Mouse (Mus musculus) hindbrain, postnatal 0 days (tissue): ENCODE data around the gene Gm340. TPM values are rescaled to one million over a fixed set of nuclear protein-coding genes. Genes with fewer than 3 reads are reported as not detected.

ENCODE experiments used
- ATAC-seq: fragments of 200-750 bp; cut with Nextera tagmentation; 2 replicates; pipeline ENCODE4 v1.8.0; 2017; ENCODE audit warnings: mild to moderate bottlenecking, moderate TSS enrichment, moderate library complexity
- DNase-seq: peaks from one replicate; pipeline ENCODE4 v3.0.0-alpha.2; 2015; ENCODE audit warnings: low spot score
- H3K27ac ChIP-seq: fragments of 300-500 bp; sonication (generic); 2 replicates; pipeline ENCODE4 v1.5.1; 2014; ENCODE audit warnings: mild to moderate bottlenecking
- H3K27me3 ChIP-seq: fragments of 300-500 bp; sonication (generic); 2 replicates; pipeline ENCODE4 v1.6.1; 2014; ENCODE audit warnings: low read length, mixed read lengths; ENCODE audit not compliant: insufficient read depth
- H3K36me3 ChIP-seq: fragments of 300-500 bp; sonication (generic); 2 replicates; pipeline ENCODE4 v1.6.1; 2014; ENCODE audit warnings: low read length, mixed read lengths; ENCODE audit not compliant: insufficient read depth
- H3K4me1 ChIP-seq: fragments of 300-500 bp; sonication (generic); 2 replicates; pipeline ENCODE4 v1.6.1; 2014; ENCODE audit warnings: antibody characterized with exemption, low read length, mixed read lengths; ENCODE audit not compliant: insufficient read depth
- H3K4me2 ChIP-seq: fragments of 300-500 bp; sonication (generic); 2 replicates; pipeline ENCODE4 v1.6.1; 2014; ENCODE audit warnings: low read depth, mild to moderate bottlenecking, low read length, moderate library complexity, mixed read lengths
- H3K4me3 ChIP-seq: fragments of 300-500 bp; sonication (generic); 2 replicates; pipeline ENCODE4 v1.5.1; 2014; ENCODE audit warnings: low read length
- H3K9ac ChIP-seq: fragments of 300-500 bp; sonication (generic); replicated peaks from 2 replicates; pipeline ENCODE4 v1.6.1; 2014; ENCODE audit warnings: mild to moderate bottlenecking, low read length, moderate library complexity, mixed read lengths
- H3K9me3 ChIP-seq: fragments of 300-500 bp; sonication (generic); 2 replicates; pipeline ENCODE4 v1.6.1; 2016; ENCODE audit warnings: low read length, mixed read lengths
- CTCF ChIP-seq: IDR thresholded peaks from 2 replicates; pipeline ENCODE4 v1.5.1; 2016; ENCODE audit warnings: antibody characterized with exemption, control low read depth, low read depth
- WGBS: fragments of 180-500 bp; shearing (Covaris S2); extraction: QIAGEN DNeasy Blood & Tissue Kit; methylation state at CpG from one replicate; pipeline ENCODE4 v1.1.7; 2014; 5-methylcytosine and 5-hydroxymethylcytosine counted together
- microRNA-seq, 2 experiments: library from miRNA; unstranded; fragments of <30 nt; microRNA quantifications; one replicate each; pipeline ENCODE4; 2016
- polyA plus RNA-seq: library from polyadenylated mRNA; unstranded; fragments of >200 nt; fragmentation: Nextera tagmentation; extraction: Ambion mirVana; gene quantifications from 2 replicates; pipeline ENCODE4 v1.2.1, GENCODE M21; 2015
- total RNA-seq: library from RNA; depleted of rRNA; stranded (reverse); fragments of >200 nt; gene quantifications from 2 replicates; pipeline ENCODE4 v1.2.3, GENCODE M21; 2014; rRNA removed

Gene Gm340
- total and polyA plus RNA-seq, 2 experiments from 2014 or later = 1.7 to 6.4 TPM

GRCm38 (mm10) chr19:41618771-41619385 is 36.7 kb downstream of the Gm340 start:
- Histone ChIP-seq H3K9me3 (no peaks in the 10 kb centered on the region), H3K4me3 (no peak overlapping the region), H3K27me3 (no peaks in the 10 kb centered on the region), H3K4me2 (no peak overlapping the region), H3K4me1 (no peaks in the 10 kb centered on the region), H3K27ac (no peak overlapping the region), H3K36me3 (no peaks in the 10 kb centered on the region), H3K9ac (no peak overlapping the region)
- DNase-seq (no peak), ATAC-seq (no peak)
- TF ChIP-seq CTCF = no peak
- WGBS = 55% methylated on average over 19 of the region's 19 CpGs

- no peak overlapping the region for H3K4me3 ChIP-seq
- no peak overlapping the region for H3K27ac ChIP-seq
- no peaks in the 10 kb centered on the region for H3K36me3 ChIP-seq
- H3K9me3 ChIP-seq = 0 out of 2 replicates have a peak, but pooled peaks cover 2% of the 10 kb centered on the region
- no peak for TF ChIP-seq CTCF
- H3K4me2 ChIP-seq = no peak overlapping the region
- WGBS = 88% methylated on average over 14 of the region's 14 CpGs
- no peak overlapping the region for H3K9ac ChIP-seq
- DNase-seq (no peak), ATAC-seq (no peak)
- H3K4me1 ChIP-seq = no peaks in the 10 kb centered on the region
- no peaks in the 10 kb centered on the region for H3K27me3 ChIP-seq
Measured at GRCm38 (mm10) chr19:41620366-41621092, 38.4 kb downstream of the Gm340 start.

DNA sequence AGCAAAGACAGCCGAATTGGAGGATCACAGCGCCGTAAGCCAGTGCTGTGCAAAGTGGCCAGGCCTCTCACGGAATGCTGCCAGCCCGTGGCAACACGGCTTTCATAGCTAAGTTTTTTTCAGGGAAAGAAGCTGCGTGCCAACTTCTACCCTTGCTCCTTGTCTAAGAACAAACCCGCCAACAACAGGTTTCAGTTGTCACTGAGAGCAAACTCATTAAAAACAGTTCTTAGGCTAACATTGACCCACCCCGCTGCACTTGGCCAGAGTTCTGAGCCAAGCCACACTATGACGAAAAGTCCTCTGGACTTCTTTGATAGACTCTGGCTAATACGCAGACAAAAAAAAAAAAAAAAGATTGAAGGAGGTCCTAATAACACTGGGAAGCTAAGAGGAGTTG is 46.8 kb downstream of the Gm340 start:
- H3K36me3 ChIP-seq = peaks cover 3% of the 10 kb centered on the region; the same call in 1 of the 2 replicates
- no peak for TF ChIP-seq CTCF
- WGBS = 57% methylated on average over 11 of the region's 11 CpGs
- H3K27ac ChIP-seq = no peak overlapping the region
- no peaks in the 10 kb centered on the region for H3K27me3 ChIP-seq
- no peak overlapping the region for H3K4me3 ChIP-seq
- no peak overlapping the region for H3K4me2 ChIP-seq
- no peak for ATAC-seq
- DNase-seq = peak; percentile 55
- H3K9ac ChIP-seq = no peak overlapping the region
- 0 out of 2 replicates have a peak, but pooled peaks cover 3% of the 10 kb centered on the region for H3K9me3 ChIP-seq
- H3K4me1 ChIP-seq = no peaks in the 10 kb centered on the region

DNA sequence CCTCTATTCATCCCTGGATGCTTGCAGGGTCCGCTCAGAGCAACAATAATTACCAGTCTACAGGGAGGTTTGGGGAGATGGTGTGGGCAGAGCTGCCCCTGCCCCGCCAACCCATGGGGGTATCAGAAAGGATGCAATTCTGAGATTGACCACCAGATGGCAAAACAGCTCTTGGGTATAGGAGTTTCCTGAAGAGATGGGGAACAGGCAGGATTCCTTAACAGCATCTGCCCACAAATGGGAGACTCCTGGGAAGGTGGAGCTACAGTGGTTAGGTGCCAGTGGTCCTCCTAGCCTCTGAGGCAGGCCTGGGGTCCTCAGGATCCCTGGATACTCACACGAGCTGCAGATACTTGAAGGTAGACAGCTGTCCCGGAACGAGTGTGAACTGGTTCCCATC is 47.4 kb downstream of the Gm340 start:
- DNase-seq (peak; percentile 87), ATAC-seq (peak; percentile 69)
- Histone ChIP-seq H3K4me1 (no peaks in the 10 kb centered on the region), H3K4me3 (no peak overlapping the region), H3K9ac (no peak overlapping the region), H3K9me3 (0 out of 2 replicates have a peak, but pooled peaks cover 3% of the 10 kb centered on the region), H3K36me3 (peaks cover 3% of the 10 kb centered on the region; the same call in 1 of the 2 replicates), H3K27me3 (no peaks in the 10 kb centered on the region), H3K27ac (no peak overlapping the region), H3K4me2 (no peak overlapping the region)
- peak; percentile 91 for TF ChIP-seq CTCF
- 45% methylated on average over 5 of the region's 5 CpGs for whole genome bisulfite sequencing

GRCm38 (mm10) chr19:41634099-41634498 is 51.9 kb downstream of the Gm340 start:
- H3K9ac ChIP-seq = no peak overlapping the region
- TF ChIP-seq CTCF = no peak
- no peak for DNase-seq

DNA sequence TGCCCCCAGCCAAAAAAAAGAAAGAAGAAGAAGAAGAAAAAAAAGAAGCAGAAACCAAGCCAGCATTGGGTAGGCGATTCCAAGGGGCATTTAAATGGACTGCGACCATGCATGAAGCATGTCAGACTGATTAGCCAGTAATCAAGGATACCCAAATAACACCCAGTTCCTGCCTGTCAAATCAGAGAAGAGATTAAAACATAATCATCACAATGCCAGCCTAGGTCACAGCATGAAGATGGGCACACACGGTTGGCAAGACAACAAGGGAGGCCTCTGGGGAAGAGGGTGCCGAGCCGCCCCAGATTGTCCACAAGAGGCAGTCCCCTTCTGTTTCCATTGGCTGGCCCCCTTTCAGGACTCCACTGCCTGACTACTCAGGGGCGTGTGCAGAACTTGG is 52.8 kb downstream of the Gm340 start:
- H3K27ac ChIP-seq = no peak overlapping the region
- H3K4me2 ChIP-seq = no peak overlapping the region
- WGBS = 29% methylated on average over 6 of the region's 6 CpGs
- peak; percentile 33; the same call in 1 of the 2 replicates for TF ChIP-seq CTCF
- DNase-seq (peak; percentile 77), ATAC-seq (peak; percentile 78)
- no peaks in the 10 kb centered on the region for H3K9me3 ChIP-seq
- no peak overlapping the region for H3K4me3 ChIP-seq
- H3K9ac ChIP-seq = no peak overlapping the region
- H3K27me3 ChIP-seq = no peaks in the 10 kb centered on the region
- no peaks in the 10 kb centered on the region for H3K36me3 ChIP-seq
- no peaks in the 10 kb centered on the region for H3K4me1 ChIP-seq

More at GRCm38 (mm10) chr19:41634099-41634498, 51.9 kb downstream of the Gm340 start:
- Histone ChIP-seq H3K4me1 (no peaks in the 10 kb centered on the region), H3K27me3 (no peaks in the 10 kb centered on the region), H3K36me3 (no peaks in the 10 kb centered on the region), H3K4me2 (no peak overlapping the region), H3K9me3 (no peaks in the 10 kb centered on the region), H3K4me3 (no peak overlapping the region), H3K27ac (no peak overlapping the region)
- no peak for ATAC-seq
- WGBS = 73% methylated on average over 10 of the region's 10 CpGs

Small RNAs within 50 kb of the gene (microRNA-seq; reads per million reads assigned to microRNA genes)
- gene Mir8091 = 0 reads per million in 2 experiments

Other genes starting within 250 kb of the Gm340 start
- gene Pik3ap1, start 197.3 kb upstream of the Gm340 start, total RNA-seq = 1.1 and 1.8 TPM in 2 replicates
- 1.7 and 2.2 TPM in 2 replicates for gene Pik3ap1, start 197.3 kb upstream of the Gm340 start, polyA plus RNA-seq
- gene Lcor, start 99.7 kb upstream of the Gm340 start, total RNA-seq = 12.3 and 13.1 TPM in 2 replicates
- 11.7 and 12.3 TPM in 2 replicates for gene Lcor, start 99.7 kb upstream of the Gm340 start, polyA plus RNA-seq
- gene Slit1, start 161.3 kb downstream of the Gm340 start, total RNA-seq = 69.2 and 78.5 TPM in 2 replicates
- 10.8 and 13.3 TPM in 2 replicates for gene Slit1, start 161.3 kb downstream of the Gm340 start, polyA plus RNA-seq
- gene Arhgap19, start 219.7 kb downstream of the Gm340 start, total RNA-seq = 5.4 and 5.5 TPM in 2 replicates
- gene Arhgap19, start 219.7 kb downstream of the Gm340 start, polyA plus RNA-seq = 3.9 and 4.4 TPM in 2 replicates
- 26.6 and 33.8 TPM in 2 replicates for gene Frat1, start 247.6 kb downstream of the Gm340 start, total RNA-seq
- gene Frat1, start 247.6 kb downstream of the Gm340 start, polyA plus RNA-seq = 24.4 and 27.0 TPM in 2 replicates